Mouse (Mus musculus) embryo, embryonic 10 days (tissue): ENCODE results near the gene Cldn4.

Experiments used
- DNase-seq: peaks from one replicate; pipeline ENCODE4 v3.0.0-alpha.2; 2015; ENCODE audit warnings: low spot score

Gene Cldn4

DNA sequence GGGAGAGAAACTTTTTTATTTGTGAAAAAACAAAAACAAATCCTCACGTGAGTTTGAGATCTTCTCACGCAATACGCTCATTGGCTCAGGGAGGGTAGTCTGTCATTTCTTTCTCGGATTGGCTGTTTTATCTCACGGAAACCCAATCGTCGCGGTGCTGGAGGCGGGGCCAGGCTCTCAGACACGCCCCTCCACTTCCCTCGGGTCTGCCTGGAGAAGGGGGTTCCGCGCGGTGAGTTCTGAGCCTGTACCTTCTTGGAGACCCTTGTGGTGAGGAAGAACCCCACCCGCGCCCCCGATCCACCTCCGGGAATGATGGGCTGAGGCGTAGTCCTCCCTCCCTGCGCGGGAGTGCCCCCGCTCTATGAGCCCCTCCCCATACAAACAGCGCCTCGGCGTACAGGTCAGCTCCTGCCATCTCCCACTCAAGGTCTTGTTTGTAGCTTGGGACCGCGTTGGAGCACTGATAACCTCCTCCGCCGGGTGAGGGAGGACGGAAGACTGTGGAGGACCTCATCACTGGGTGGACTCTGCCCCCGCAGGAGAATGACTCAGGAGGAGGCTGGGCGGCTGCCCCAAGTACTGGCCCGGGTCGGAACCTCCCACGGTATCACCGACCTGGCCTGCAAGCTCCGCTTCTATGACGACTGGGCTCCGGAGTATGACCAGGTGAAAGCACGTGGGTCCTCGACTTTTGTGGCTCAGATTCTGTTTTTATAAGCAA lies 14.4 kb downstream of the Cldn4 start, which contains the start of gene Mettl27:
TSS of gene Mettl27 (plus strand) at position 190 of the 724 bp plus-strand sequence.
- peak; percentile 95 for DNase-seq

DNA sequence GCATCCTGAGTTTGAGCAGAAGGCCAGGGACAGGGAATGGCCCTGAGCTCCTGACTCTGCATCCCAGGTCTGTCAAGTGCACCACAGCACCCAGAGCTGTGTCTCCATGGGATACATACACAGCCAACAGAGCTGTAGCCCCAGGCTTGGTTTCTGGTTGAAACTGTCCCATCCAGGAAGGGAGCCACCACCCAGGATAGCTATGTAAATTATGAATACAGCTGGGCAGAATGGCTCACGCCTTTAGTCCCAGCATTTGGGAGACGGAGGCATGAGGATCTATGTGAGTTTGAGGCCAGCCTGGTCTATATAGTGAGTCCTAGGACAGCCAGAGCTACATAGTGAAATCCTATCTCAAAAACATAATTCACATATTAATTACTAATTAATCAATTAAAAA lies 16.7 kb downstream of the Cldn4 start:
- DNase-seq = no peak

DNA sequence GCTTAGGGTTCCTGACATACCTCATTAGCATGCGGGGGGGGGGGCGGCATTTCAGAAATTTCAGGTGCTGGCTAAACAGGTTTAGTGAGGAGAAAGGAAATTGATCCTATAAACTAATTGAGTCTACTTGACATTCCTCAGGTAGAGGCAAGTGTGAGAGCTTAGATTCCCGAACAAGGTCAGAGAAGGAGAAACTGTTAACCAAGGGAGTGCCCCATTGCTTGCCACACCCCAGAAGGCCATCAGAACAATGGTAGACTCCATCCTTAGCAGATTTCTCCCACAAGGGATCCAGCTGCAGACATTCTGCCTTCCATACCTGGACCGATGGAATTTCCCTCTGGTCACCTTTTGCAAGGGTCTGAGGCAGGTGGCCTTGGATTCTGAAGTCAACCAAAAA lies 20.0 kb downstream of the Cldn4 start:
- DNase-seq = no peak

DNA sequence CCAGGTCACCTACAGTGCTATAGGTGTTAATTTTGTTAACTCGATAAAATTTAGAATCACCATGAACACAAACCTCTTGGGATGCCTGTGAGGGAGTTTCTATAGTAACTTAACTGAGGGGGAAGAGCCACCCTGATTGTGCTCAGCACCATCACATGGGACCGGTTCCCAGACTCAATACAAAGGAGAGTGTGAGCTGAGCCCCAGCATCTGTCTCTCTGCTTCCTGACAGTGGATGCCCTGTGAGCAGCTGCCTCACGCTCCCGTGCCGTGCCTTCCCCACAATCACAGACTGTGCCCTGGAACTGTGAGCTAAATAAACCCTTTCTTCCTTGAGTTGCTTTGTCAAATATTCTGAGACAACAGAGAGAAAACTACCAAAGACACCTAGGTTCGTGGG lies 23.6 kb downstream of the Cldn4 start:
- no peak for DNase-seq

DNA sequence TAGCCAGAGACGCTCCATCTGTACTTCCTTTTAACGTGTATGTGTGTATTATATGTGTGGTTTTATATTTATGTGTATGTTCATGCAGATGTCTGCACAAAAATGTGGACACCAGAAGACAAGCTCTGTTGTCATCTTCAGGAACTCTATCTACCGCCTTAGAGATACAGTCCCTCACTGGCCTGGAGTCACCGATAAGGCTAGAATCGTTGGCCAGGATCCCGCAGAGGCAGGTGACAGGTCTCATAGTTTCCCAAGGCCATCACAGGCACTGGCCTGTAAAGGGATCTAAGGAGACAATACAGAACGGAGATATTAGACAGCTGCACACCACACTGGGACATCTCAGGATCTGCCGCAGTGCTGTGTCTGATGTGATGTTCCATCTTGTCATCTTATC lies 25.6 kb downstream of the Cldn4 start:
- no peak for DNase-seq

DNA sequence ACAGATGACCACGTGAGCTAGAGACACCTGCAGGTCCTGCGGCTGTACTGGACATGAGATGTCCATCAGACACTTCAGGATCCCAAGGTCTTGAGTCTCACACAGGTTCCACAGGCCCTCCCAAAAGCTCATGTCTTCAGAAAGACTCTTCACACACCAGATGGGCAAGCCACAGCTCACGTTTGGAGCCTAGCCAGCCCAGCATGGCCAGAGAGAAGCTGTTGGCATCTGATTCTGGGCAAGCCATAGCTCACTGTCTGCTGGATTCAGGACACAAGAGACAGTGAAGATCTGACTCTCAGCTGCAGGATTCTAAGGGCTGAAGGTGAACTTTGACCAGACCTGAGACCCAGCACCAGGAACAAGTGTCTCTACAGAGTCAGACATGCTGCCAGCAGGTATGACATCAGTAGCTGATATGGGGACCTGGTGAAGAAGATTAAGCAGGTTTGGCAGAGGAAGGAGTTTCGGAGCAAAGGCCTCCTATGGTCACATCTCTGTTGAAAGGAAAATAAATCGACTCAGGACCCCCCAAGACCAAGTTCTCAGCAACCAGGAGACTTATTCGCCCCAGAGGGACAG lies 26.5 kb downstream of the Cldn4 start:
- DNase-seq = no peak

DNA sequence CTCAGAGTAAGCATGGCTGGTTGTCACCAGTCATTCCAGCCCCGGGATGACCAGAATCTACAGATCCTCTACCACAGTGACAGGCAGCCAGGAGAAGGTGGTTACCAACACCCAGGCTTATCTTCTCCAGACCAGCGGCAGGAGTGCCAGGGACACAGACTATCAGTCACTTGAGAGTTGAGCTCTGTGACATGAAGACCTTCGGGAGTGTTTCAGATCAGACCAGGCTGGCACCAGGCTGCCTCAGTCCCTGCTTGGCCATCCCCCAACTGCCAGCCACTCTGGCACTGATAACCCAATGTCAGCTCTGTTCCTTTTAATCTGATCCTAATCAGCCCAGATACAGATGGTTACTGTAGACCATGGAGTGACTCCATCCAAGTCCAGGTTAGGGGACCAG lies 27.6 kb downstream of the Cldn4 start:
- DNase-seq = no peak

DNA sequence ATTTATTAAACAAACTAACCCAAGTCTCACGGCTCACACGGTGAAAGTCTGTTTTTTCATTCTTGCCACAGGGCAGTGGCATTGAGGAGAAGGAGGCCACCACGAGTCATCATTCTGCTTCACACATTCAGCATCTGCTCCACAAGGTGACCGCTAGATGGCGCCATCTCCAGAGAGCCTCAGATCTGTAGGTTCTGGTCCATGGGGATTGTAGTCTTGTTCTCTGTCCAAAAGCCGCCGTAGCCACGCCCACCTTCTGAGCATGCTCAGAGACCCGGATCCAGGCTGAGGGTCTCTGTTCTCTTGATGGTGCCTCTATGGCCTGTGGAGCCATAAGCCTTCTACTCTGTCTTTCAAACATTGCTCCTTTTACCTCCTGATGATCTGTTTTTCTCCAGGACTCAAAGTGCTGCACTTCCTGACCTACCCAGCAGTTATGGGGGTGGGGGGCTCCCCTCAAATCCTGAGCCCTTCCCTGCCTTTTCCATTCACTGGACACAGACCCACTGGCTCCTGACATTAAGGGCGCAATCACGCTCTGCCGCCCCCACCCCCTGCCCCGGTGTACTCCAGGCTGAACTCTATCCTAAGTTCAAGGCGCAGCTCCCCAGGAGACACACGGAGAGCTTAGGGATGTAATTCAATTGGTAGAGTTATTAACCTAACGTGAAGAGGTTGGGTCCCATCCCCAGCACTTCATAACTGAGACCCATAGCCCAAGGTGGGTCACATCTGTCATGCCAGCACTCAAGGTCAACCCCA lies 28.5 kb downstream of the Cldn4 start:
- DNase-seq = peak; percentile 79

DNA sequence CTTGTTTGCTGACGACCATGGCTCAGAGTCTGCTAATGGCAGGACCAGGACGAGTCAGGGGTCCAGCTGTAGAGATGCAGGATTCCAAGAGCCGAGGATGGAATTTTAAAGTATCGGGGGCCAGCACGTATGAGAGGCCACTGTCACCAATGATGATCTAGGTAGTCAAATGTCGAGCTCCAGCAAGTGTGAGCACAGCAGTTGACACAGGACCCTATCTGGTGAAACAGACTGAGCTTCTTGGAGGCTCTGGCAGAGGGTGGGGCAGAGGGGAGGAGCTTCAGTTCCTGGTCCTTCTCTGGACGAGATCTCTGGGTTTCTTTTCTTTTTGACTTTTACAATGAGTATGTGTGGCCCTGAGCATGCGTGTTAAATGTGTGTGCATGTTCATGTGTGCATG lies 31.4 kb downstream of the Cldn4 start, which contains the start of gene Cldn13:
TSS of gene Cldn13 (minus strand) at position 216 of the 400 bp plus-strand sequence.
- no peak for DNase-seq

DNA sequence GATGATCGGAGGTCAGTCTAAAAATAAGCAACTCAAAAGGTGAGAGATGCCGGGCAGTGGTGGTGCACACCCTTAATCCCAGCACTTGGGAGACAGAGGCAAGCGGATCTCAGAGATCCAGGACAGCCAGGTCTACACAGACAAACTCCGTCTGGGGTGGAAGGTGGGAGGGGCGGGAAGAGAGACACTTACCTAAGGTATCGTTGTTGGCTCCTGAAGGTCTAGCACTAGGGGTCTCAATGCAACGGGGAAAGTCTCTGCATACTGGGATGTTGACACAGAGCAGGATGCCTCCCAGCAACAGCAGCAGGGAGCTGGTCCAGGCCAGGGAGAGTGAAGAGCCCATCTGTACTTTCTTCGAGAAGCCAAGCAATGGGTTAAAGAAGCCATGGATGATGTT lies 32.2 kb downstream of the Cldn4 start:
- DNase-seq = no peak

DNA sequence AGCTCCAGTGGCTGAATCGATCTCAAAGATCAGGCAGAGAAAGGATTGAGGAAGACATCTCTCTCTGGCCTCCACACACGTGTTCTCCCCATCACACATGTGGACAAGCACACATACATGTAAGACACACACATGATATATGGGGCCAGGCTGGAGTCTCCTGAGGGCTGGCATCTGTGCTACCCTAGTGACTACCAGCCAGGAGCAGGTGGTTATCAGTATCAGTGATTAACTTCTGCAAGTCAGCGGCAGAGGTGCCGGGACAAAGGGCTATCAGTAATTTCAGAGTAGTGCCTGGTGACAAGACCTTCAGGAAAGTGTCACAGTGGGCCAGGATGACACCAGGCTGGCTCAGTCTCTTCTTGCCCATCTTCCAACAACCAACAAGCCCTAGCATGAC lies 33.0 kb downstream of the Cldn4 start:
- no peak for DNase-seq

DNA sequence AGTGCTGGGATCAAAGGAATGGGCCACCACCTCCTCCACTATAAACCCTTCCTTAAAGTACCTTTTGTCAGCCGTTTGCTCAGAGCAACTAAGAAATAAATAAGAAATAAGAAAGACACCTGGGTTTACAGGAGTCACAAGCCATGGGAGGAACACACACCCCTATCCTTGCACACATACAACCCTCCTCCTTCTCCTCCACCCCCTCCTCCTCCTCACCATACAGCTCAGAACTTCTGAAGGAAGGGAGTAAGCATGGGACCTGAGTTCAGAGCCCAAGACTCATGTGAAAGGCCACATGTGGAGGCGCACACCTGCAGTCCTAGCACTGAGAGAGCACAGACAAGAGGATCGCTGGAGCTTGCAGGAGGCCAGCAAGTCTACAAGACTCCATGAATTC lies 33.4 kb downstream of the Cldn4 start:
- no peak for DNase-seq

DNA sequence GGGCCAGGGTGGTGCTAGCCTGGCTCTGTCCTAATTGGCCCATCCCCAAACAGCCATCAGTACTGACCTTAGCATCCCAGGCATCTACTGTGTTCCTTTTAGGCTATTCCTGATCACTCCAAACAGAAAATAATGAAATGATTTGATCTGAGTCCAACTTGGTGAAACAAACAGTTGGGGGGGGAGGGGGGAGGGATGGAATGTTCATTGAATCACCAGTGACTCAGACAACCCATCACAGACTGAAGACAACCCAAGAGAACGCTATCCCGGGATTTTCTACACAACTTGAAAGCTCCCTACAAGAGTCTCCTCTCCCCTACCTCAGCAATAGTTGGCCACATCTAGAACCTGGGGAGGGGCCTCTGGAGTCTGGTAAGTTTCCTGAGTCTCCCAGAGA lies 34.8 kb downstream of the Cldn4 start:
- DNase-seq = no peak

DNA sequence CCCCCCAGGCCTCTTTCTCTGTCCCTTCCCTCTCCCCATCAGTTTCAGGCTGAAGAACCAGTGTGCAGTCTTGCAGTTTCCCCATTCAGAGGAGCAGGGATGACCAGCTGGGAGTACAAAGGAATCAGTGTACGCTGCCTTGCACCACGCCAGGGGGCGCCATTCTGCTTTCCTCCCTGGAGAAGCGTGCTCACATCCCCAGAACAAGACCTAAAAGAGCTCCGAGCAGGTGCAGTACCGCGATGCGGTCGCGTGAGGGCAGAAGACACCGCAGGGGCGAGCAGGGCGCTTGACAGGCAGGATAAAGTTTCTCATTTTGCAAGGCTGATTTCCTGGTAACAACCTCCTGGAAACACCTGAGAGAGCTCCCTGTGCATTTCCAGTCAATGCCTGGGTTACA lies 39.6 kb downstream of the Cldn4 start:
- peak; percentile 95 for DNase-seq

DNA sequence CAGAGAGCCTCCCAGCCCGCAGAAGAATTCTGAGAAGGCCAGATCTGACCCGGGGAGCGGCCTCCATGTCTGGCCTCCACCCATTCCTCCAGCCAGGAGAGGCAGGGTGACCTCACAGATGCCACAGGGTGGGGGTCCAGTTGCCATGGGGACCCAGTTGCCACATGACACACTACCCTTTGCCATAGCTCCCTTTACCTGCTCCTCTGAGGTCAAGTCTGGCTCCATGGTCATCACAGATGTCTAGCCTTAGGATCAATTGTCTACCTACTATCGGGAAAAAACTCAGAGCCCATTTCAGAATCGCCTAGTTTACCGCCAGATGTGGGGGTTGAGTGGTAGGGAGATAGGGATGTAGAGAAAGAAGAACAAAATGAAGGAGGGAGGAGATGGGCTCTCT lies 40.1 kb downstream of the Cldn4 start, which contains the start of gene Tmem270:
TSS of gene Tmem270 (minus strand) at position 101 of the 400 bp plus-strand sequence.
- no peak for DNase-seq

DNA sequence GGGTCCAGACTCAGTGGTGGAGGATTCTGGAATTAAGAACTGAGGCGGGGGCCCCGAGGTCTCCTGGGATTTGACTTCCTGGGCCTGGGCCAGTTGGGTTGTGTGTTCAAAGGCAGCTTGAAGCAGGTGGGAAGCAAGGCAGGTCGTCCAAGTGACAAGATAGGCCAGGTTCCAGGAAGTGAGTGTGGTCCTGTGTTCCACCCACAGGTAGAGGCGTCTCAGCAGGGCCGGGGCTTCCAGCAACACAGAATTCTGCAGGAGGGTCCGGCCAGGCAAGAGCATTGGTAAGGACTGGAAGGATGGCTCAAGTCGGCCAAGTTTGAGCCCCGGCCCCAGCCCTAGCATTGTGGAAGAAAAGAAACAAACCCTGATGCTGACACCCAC lies 45.1 kb downstream of the Cldn4 start:
- no peak for DNase-seq

DNA sequence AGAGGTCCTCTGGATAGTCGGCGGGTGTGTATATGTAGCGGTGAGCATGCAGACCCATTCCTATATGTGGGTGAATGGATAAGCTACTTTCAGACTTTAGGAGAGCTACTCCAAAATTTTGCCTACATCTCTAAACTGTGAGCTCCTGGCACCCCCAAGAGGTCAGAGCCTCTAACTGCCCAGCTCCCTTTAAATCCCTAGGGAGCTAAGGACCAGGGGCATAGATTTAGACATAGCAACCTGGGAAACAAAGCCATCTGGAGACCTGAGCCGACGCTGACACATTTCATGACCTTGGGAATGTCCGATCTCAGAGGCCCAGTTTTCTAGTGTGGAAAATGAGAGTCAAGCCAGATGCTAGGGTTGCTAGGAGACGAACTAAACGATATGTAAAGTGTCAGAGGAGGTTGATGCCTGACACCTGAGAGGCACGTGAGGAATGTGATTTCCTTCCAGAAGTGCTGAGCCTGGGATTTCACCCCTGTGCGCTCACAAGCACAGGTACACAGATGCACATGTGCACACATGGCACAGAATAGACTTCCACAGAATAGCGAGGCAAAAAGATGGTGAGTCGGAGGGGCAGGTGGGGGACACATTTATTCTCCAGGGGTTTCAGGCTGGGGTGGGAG lies 45.6 kb downstream of the Cldn4 start:
- DNase-seq = peak; percentile 56

DNA sequence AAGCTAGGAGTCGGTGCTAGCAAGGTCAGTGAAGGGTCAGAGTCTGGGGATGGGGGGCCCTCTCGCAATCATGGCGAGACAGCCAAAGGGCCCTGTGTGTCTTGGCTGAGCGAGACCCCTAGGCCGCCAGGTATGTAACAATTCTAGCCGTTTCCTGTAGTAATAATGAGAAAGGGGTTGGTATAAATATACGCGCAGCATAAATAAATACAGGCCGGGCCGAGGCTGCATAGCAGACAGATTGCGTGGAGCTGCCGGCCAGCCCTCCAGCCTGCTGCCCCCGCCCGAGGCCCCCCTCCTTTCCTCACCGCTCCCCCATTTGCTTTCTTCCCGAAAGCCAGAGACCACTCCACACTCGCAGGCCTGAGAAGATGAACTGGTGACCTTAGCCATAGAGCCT lies 49.1 kb downstream of the Cldn4 start:
- no peak for DNase-seq

DNA sequence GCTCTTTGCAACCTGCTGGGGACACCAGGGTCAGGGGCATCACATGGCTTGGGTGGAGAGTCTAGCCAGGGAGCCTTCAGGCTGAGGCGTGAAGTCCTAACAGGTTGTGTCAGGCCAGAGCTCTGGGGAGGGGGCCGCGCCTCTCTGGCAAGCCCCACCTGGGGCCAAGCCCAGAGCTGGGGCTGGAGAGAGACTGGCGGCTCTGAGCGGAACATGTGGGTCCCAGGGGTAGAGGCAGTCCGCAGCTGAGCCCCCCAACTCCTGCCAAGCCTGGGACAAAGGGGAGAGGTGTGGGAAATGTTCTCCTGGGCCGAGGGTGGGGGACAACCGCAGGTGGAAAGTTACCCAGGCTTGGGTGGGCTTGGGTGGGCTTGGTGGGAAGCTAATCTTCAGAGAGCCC lies 49.8 kb downstream of the Cldn4 start:
- DNase-seq = no peak

DNA sequence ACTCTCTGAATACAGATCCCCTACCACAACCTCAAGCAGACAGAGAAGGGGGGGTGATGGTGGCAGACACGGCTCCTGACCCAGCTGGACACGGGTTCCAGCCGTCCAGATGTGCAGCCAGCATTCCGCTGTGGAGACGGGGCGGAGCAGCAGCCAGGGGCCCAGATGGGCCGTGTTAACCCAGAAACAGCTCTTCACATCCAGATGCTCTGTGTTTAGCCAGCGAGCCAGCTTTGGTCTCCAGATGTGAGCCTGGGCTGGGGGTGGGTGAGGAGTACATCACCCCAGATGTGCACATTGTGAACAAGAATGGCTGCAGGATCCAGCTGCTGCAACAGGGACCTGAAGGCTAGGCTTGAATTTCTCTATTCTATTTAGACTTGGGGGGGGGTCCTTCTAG lies 51.4 kb downstream of the Cldn4 start:
- DNase-seq = peak; percentile 49
